Mouse (Mus musculus): ENCODE data around the gene Bicra. TPM values are rescaled to one million over a fixed set of nuclear protein-coding genes. Genes with fewer than 3 reads are reported as not detected.

Gene Bicra
- polyA plus RNA-seq, 1 experiment from 2014 or later = 5.0 TPM

GRCm38 (mm10) chr7:15954436-15954835 lies 93.3 kb downstream of the Bicra start:
- H3K4me2 ChIP-seq = peak overlapping the region; percentile 63; the same call in 1 of the 2 replicates
- WGBS = 75% methylated on average over 7 of the region's 7 CpGs

GRCm38 (mm10) chr7:15953307-15954074 lies 94.2 kb downstream of the Bicra start:
- Histone ChIP-seq H3K4me2 (no peak overlapping the region), H3K9me3 (no peaks in the 10 kb centered on the region), H3K4me3 (no peak overlapping the region), H3K4me1 (peaks cover 44% of the 10 kb centered on the region), H3K27me3 (replicated peaks) (peaks cover 5% of the 10 kb centered on the region), H3K9ac (no peak overlapping the region), H3K36me3 (peaks cover 86% of the 10 kb centered on the region), H3K27ac (replicated peaks) (peak overlapping the region; percentile 28; the same call in 1 of the 2 replicates)
- WGBS = 76% methylated on average over 13 of the region's 13 CpGs
- ATAC-seq (ENCODE audit: extremely low read depth, insufficient number of reproducible peaks, low FRiP score, low TSS enrichment) = no peak

More at GRCm38 (mm10) chr7:15954436-15954835, 93.3 kb downstream of the Bicra start:
- Histone ChIP-seq H3K9ac (0 out of 2 replicates have a peak overlapping the region, but pooled peaks have one; percentile 58), H3K36me3 (peaks cover 90% of the 10 kb centered on the region), H3K9me3 (no peaks in the 10 kb centered on the region), H3K27ac (replicated peaks) (peak overlapping the region; percentile 68), H3K27me3 (replicated peaks) (peaks cover 5% of the 10 kb centered on the region), H3K4me1 (peaks cover 35% of the 10 kb centered on the region), H3K4me3 (no peak overlapping the region)
- no peak for ATAC-seq (ENCODE audit: extremely low read depth, insufficient number of reproducible peaks, low FRiP score, low TSS enrichment)

- Histone ChIP-seq H3K9me3 (no peaks in the 10 kb centered on the region), H3K36me3 (peaks cover 75% of the 10 kb centered on the region), H3K4me1 (peaks cover 52% of the 10 kb centered on the region), H3K27ac (replicated peaks) (no peak overlapping the region), H3K4me2 (no peak overlapping the region), H3K9ac (no peak overlapping the region), H3K4me3 (no peak overlapping the region), H3K27me3 (replicated peaks) (peaks cover 2% of the 10 kb centered on the region)
- ATAC-seq (ENCODE audit: extremely low read depth, insufficient number of reproducible peaks, low FRiP score, low TSS enrichment) = no peak
- WGBS = 43% methylated on average over 3 of the region's 3 CpGs
Observed at GRCm38 (mm10) chr7:15952416-15952815, 95.3 kb downstream of the Bicra start.

- no peak for ATAC-seq (ENCODE audit: extremely low read depth, insufficient number of reproducible peaks, low FRiP score, low TSS enrichment)
- 78% methylated on average over 15 of the region's 15 CpGs for WGBS
- no peaks in the 10 kb centered on the region for H3K27me3 ChIP-seq (replicated peaks)
- peaks cover 56% of the 10 kb centered on the region for H3K36me3 ChIP-seq
- no peak overlapping the region for H3K4me3 ChIP-seq
- no peak overlapping the region for H3K9ac ChIP-seq
- no peak overlapping the region for H3K27ac ChIP-seq (replicated peaks)
- H3K9me3 ChIP-seq = no peaks in the 10 kb centered on the region
- H3K4me1 ChIP-seq = peaks cover 44% of the 10 kb centered on the region
- no peak overlapping the region for H3K4me2 ChIP-seq
Observed at GRCm38 (mm10) chr7:15950008-15950407, 97.7 kb downstream of the Bicra start.

- H3K36me3 ChIP-seq = peaks cover 53% of the 10 kb centered on the region
- no peak for ATAC-seq (ENCODE audit: extremely low read depth, insufficient number of reproducible peaks, low FRiP score, low TSS enrichment)
- peaks cover 44% of the 10 kb centered on the region for H3K4me1 ChIP-seq
- peak overlapping the region; percentile 73 for H3K4me2 ChIP-seq
- H3K9me3 ChIP-seq = no peaks in the 10 kb centered on the region
- H3K4me3 ChIP-seq = no peak overlapping the region
- peak overlapping the region; percentile 79 for H3K9ac ChIP-seq
- WGBS = 77% methylated on average over 7 of the region's 7 CpGs
- peak overlapping the region; percentile 77 for H3K27ac ChIP-seq (replicated peaks)
- no peaks in the 10 kb centered on the region for H3K27me3 ChIP-seq (replicated peaks)
Observed at GRCm38 (mm10) chr7:15949216-15949790, 98.4 kb downstream of the Bicra start.

- peak overlapping the region; percentile 73 for H3K4me2 ChIP-seq
- WGBS = 3% methylated on average over 23 of the region's 23 CpGs
- peaks cover 47% of the 10 kb centered on the region for H3K4me1 ChIP-seq
- peak; percentile 64 for ATAC-seq (ENCODE audit: extremely low read depth, insufficient number of reproducible peaks, low FRiP score, low TSS enrichment)
- peak overlapping the region; percentile 77 for H3K27ac ChIP-seq (replicated peaks)
- H3K9ac ChIP-seq = peak overlapping the region; percentile 79
- no peaks in the 10 kb centered on the region for H3K9me3 ChIP-seq
- H3K36me3 ChIP-seq = peaks cover 53% of the 10 kb centered on the region
- H3K4me3 ChIP-seq = peak overlapping the region; percentile 43
- no peaks in the 10 kb centered on the region for H3K27me3 ChIP-seq (replicated peaks)
Observed at GRCm38 (mm10) chr7:15948381-15948941, 99.3 kb downstream of the Bicra start.

- Histone ChIP-seq H3K27me3 (replicated peaks) (no peaks in the 10 kb centered on the region), H3K27ac (replicated peaks) (peak overlapping the region; percentile 77), H3K4me1 (peaks cover 43% of the 10 kb centered on the region), H3K9ac (peak overlapping the region; percentile 79), H3K36me3 (peaks cover 53% of the 10 kb centered on the region), H3K4me3 (no peak overlapping the region), H3K9me3 (no peaks in the 10 kb centered on the region), H3K4me2 (peak overlapping the region; percentile 73)
- no peak for ATAC-seq (ENCODE audit: extremely low read depth, insufficient number of reproducible peaks, low FRiP score, low TSS enrichment)
- WGBS = 48% methylated on average over 4 of the region's 4 CpGs
Observed at GRCm38 (mm10) chr7:15947653-15948260, 100.0 kb downstream of the Bicra start.

- Histone ChIP-seq H3K36me3 (peaks cover 54% of the 10 kb centered on the region), H3K4me3 (peak within 1 kb of the TSS; percentile 82)
- WGBS = 2% methylated on average over 59 of the region's 59 CpGs
Observed at GRCm38 (mm10) chr7:15945721-15946536, 101.8 kb downstream of the Bicra start, which contains the start of gene Nop53. Gene Nop53, minus strand, starts transcription at chr7:15946074.

GRCm38 (mm10) chr7:15945211-15945610 lies 102.5 kb downstream of the Bicra start:
- no peaks in the 10 kb centered on the region for H3K9me3 ChIP-seq
- peak overlapping the region; percentile 95; the same call in 1 of the 2 replicates for H3K27ac ChIP-seq (replicated peaks)
- H3K4me3 ChIP-seq = peak overlapping the region; percentile 82
- 5% methylated on average over 8 of the region's 8 CpGs for WGBS
- H3K4me2 ChIP-seq = peak overlapping the region; percentile 96
- no peaks in the 10 kb centered on the region for H3K27me3 ChIP-seq (replicated peaks)
- peak overlapping the region; percentile 91 for H3K9ac ChIP-seq
- H3K4me1 ChIP-seq = peaks cover 37% of the 10 kb centered on the region
- no peak for ATAC-seq (ENCODE audit: extremely low read depth, insufficient number of reproducible peaks, low FRiP score, low TSS enrichment)
- H3K36me3 ChIP-seq = peaks cover 54% of the 10 kb centered on the region

More at GRCm38 (mm10) chr7:15945721-15946536, 101.8 kb downstream of the Bicra start, which contains the start of gene Nop53:
- peak within 1 kb of the TSS; percentile 95 for H3K27ac ChIP-seq (replicated peaks)
- H3K9ac ChIP-seq = peak within 1 kb of the TSS; percentile 91
- no peaks in the 10 kb centered on the region for H3K9me3 ChIP-seq
- peaks cover 37% of the 10 kb centered on the region for H3K4me1 ChIP-seq
- peak; percentile 78 for ATAC-seq (ENCODE audit: extremely low read depth, insufficient number of reproducible peaks, low FRiP score, low TSS enrichment)
- H3K4me2 ChIP-seq = peak within 1 kb of the TSS; percentile 96
- no peaks in the 10 kb centered on the region for H3K27me3 ChIP-seq (replicated peaks)

GRCm38 (mm10) chr7:15944311-15944710 lies 103.4 kb downstream of the Bicra start:
- Histone ChIP-seq H3K4me3 (peak overlapping the region; percentile 82; the same call in 1 of the 2 replicates), H3K9ac (no peak overlapping the region), H3K27me3 (replicated peaks) (no peaks in the 10 kb centered on the region), H3K9me3 (no peaks in the 10 kb centered on the region), H3K27ac (replicated peaks) (no peak overlapping the region), H3K4me2 (peak overlapping the region; percentile 96), H3K4me1 (peaks cover 34% of the 10 kb centered on the region), H3K36me3 (peaks cover 54% of the 10 kb centered on the region)
- ATAC-seq (ENCODE audit: extremely low read depth, insufficient number of reproducible peaks, low FRiP score, low TSS enrichment) = no peak
- 84% methylated on average over 1 of the region's 1 CpGs for WGBS

Measured in heart, embryonic 13.5 days (tissue).